Mouse (Mus musculus): ENCODE measurements at regions not wholly inside any gene's neighbourhood (a gene's known extent, or its start where the extent isn't known, plus 50 kb on each side); places are given as distances from the start of the nearest gene placed in this dataset.
"Not testable (repeated sequence)": the region's sequence is repeated elsewhere in the genome, so short reads cannot be mapped to it uniquely, and the experiment has no call there.

GRCm38 (mm10) chr12:113597163-113597562 lies 53.5 kb downstream of the Adam6a start:
- DNase-seq (ENCODE audit: low spot score in 2 of 2) = peak in 1 of 2 experiments; percentile 37

DNA sequence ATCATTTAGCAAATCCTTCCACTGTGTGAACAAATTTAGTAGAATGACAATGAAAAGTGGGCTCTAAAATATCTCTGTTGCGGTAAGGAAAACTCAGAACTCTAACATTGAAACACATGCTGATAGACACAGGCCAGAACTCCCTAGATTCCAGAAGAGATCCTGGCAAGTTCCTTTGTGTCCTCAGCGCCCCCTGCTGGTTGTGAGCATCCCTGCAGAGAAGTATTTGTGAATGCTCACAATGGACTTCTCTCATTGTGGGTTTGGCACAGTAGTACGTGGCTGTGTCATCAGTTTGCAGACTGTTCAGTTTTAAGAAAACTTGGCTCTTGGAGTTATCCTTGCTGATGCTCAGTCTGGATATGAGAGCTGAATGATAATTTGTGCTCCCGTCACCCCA lies 67.2 kb downstream of the Adam6a start:
- DNase-seq (ENCODE audit: low spot score in 2 of 2) = peak in 1 of 2 experiments; percentile 23

GRCm38 (mm10) chr12:113625221-113625620 lies 81.5 kb downstream of the Adam6a start:
- DNase-seq (ENCODE audit: low spot score in 2 of 2) = not testable (repeated sequence)

- not testable (repeated sequence) for DNase-seq (ENCODE audit: low spot score in 2 of 2)
These were observed 87.1 kb downstream of the Adam6a start for GRCm38 (mm10) chr12:113630803-113631202.

Measured in thymus, postnatal 10 days (tissue).